ENCODE assay signal across 12 mouse cellular contexts in the genomic region with DNA sequence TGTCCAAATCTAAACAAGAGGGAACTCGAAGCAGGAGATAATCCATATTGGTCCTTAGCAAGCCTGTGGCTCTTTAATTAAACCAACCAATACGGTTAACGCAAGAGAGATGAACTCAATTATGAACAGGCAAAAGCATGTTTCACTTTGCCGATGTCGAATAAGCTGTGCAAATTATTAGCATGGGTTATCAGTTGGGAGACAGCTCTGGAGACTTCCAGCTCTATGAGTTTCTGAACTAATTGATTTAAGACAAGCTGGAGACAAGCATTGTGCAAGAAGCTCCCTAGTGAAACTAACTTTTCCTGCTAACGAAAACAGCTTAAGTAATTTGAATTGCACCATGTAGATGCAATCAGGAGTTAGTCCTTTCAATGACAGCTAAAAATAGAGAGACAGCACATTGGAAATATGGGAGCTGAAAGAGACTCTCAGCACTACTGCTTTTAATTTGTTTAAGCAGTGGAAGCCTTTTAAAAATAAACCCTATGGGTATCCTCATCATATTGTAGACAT.
DNase-seq lines count a peak whose midpoint lies in the region; ATAC-seq and TF ChIP-seq lines count a peak whose summit lies in the region.
"Had no signal": no experiment of that assay in that cellular context is flagged by ENCODE, and none has a peak within 500 bp of the region (broad histone marks: within the 10 kb centered on the region; RNA-seq: fewer than 3 reads in every experiment).

No protein-coding gene starts in this region.

- no peak overlapping the region for H3K27ac ChIP-seq in forebrain, postnatal 0 days (ENCODE audit: low read depth, low read length)
- H3K27ac ChIP-seq in forebrain, embryonic 12.5 days, result no peak overlapping the region
- H3K27ac ChIP-seq in limb, embryonic 14.5 days (replicated peaks; ENCODE audit: low read depth, low read length), result no peak overlapping the region
- no peak overlapping the region for H3K27ac ChIP-seq in limb, embryonic 10.5 days
- H3K27ac ChIP-seq in embryonic facial prominence, embryonic 15.5 days (replicated peaks), result peak overlapping the region; percentile 90
- H3K27ac ChIP-seq in liver, embryonic 16.5 days (ENCODE audit: low read length), result peak overlapping the region; percentile 59

- no peak for TF ChIP-seq CTCF in forebrain, postnatal 0 days (IDR thresholded peaks at IDR 0.05; ENCODE audit: low read depth)

- TF ChIP-seq POLR2A in limb, embryonic 14.5 days (IDR thresholded peaks at IDR 0.05; ENCODE audit: borderline replicate concordance, extremely low read depth, insufficient read depth, insufficient read length), result no peak

- DNase-seq in forebrain, postnatal 0 days, result peak; percentile 19
- DNase-seq in limb, embryonic 14.5 days (ENCODE audit: low spot score), result peak; percentile 28
- no peak for DNase-seq in limb, embryonic 10.5 days (ENCODE audit: low spot score)
- DNase-seq in spleen, adult 12 weeks (ENCODE audit: low spot score), result no peak
- DNase-seq in left cerebral cortex, adult 8-10 months (ENCODE audit: low spot score in 2 of 2), result no peak
- DNase-seq: adrenal gland, adult 8-10 months; cerebellum, postnatal 25 days; lung, postnatal 10 days; retina, postnatal 1 day had no signal

- H3K4me2 ChIP-seq in forebrain, postnatal 0 days (ENCODE audit: low read depth), result no peak overlapping the region
- no peak overlapping the region for H3K4me2 ChIP-seq in forebrain, embryonic 12.5 days
- H3K4me2 ChIP-seq in limb, embryonic 14.5 days (replicated peaks; ENCODE audit: low read depth, low read length, severe bottlenecking), result no peak overlapping the region
- H3K4me2 ChIP-seq in embryonic facial prominence, embryonic 15.5 days (replicated peaks), result peak overlapping the region; percentile 34
- H3K4me2 ChIP-seq in liver, embryonic 16.5 days (ENCODE audit: low read depth, low read length), result no peak overlapping the region

- H3K4me3 ChIP-seq in forebrain, postnatal 0 days (ENCODE audit: low read depth, low read length), result no peak overlapping the region
- H3K4me3 ChIP-seq in forebrain, embryonic 12.5 days (replicated peaks), result no peak overlapping the region
- no peak overlapping the region for H3K4me3 ChIP-seq in limb, embryonic 14.5 days (replicated peaks; ENCODE audit: low read length)
- H3K4me3 ChIP-seq in limb, embryonic 10.5 days, result no peak overlapping the region
- no peak overlapping the region for H3K4me3 ChIP-seq in embryonic facial prominence, embryonic 15.5 days (replicated peaks)
- no peak overlapping the region for H3K4me3 ChIP-seq in liver, embryonic 16.5 days (ENCODE audit: low read depth, low read length)

- H3K27me3 ChIP-seq in forebrain, postnatal 0 days (ENCODE audit: insufficient read depth, low read length), result no peaks in the 10 kb centered on the region
- no peaks in the 10 kb centered on the region for H3K27me3 ChIP-seq in forebrain, embryonic 12.5 days
- H3K27me3 ChIP-seq in limb, embryonic 14.5 days (ENCODE audit: control insufficient read depth, insufficient read depth, low read length), result no peaks in the 10 kb centered on the region
- H3K27me3 ChIP-seq in limb, embryonic 10.5 days (ENCODE audit: low read depth, poor library complexity, severe bottlenecking), result no peaks in the 10 kb centered on the region
- H3K27me3 ChIP-seq in embryonic facial prominence, embryonic 15.5 days, result no peaks in the 10 kb centered on the region
- no peaks in the 10 kb centered on the region for H3K27me3 ChIP-seq in liver, embryonic 16.5 days (ENCODE audit: control insufficient read depth, insufficient read depth, low read depth, low read length)

- H3K9me3 ChIP-seq in forebrain, postnatal 0 days (ENCODE audit: low read length), result no peaks in the 10 kb centered on the region
- no peaks in the 10 kb centered on the region for H3K9me3 ChIP-seq in forebrain, embryonic 12.5 days
- H3K9me3 ChIP-seq in limb, embryonic 14.5 days (ENCODE audit: control insufficient read depth, low read length), result no peaks in the 10 kb centered on the region
- no peaks in the 10 kb centered on the region for H3K9me3 ChIP-seq in limb, embryonic 10.5 days (replicated peaks)
- no peaks in the 10 kb centered on the region for H3K9me3 ChIP-seq in embryonic facial prominence, embryonic 15.5 days (replicated peaks)
- no peaks in the 10 kb centered on the region for H3K9me3 ChIP-seq in liver, embryonic 16.5 days (replicated peaks; ENCODE audit: control insufficient read depth, low read length)

- peak; percentile 62; the same call in 1 of the 2 replicates for ATAC-seq in forebrain, postnatal 0 days
- ATAC-seq in forebrain, embryonic 12.5 days (ENCODE audit: low FRiP score), result no peak
- ATAC-seq in limb, embryonic 14.5 days (ENCODE audit: low FRiP score, low read depth), result no peak
- no peak for ATAC-seq in embryonic facial prominence, embryonic 15.5 days (ENCODE audit: insufficient number of reproducible peaks, low FRiP score, low TSS enrichment, low read depth)
- ATAC-seq in liver, embryonic 16.5 days (ENCODE audit: low read depth), result no peak

- no peaks in the 10 kb centered on the region for H3K4me1 ChIP-seq in forebrain, postnatal 0 days (ENCODE audit: insufficient read depth)
- H3K4me1 ChIP-seq in forebrain, embryonic 12.5 days, result no peaks in the 10 kb centered on the region
- peaks cover 4% of the 10 kb centered on the region for H3K4me1 ChIP-seq in limb, embryonic 14.5 days (ENCODE audit: control insufficient read depth, insufficient read depth, low read length)
- peaks cover 11% of the 10 kb centered on the region for H3K4me1 ChIP-seq in limb, embryonic 10.5 days
- peaks cover 20% of the 10 kb centered on the region for H3K4me1 ChIP-seq in embryonic facial prominence, embryonic 15.5 days
- peaks cover 47% of the 10 kb centered on the region for H3K4me1 ChIP-seq in liver, embryonic 16.5 days (ENCODE audit: control insufficient read depth, low read depth, low read length)

- no peaks in the 10 kb centered on the region for H3K36me3 ChIP-seq in forebrain, postnatal 0 days (ENCODE audit: insufficient read depth)
- no peaks in the 10 kb centered on the region for H3K36me3 ChIP-seq in forebrain, embryonic 12.5 days (replicated peaks)
- no peaks in the 10 kb centered on the region for H3K36me3 ChIP-seq in limb, embryonic 14.5 days (ENCODE audit: control insufficient read depth, insufficient read depth, low read length)
- no peaks in the 10 kb centered on the region for H3K36me3 ChIP-seq in limb, embryonic 10.5 days
- H3K36me3 ChIP-seq in embryonic facial prominence, embryonic 15.5 days, result no peaks in the 10 kb centered on the region
- no peaks in the 10 kb centered on the region for H3K36me3 ChIP-seq in liver, embryonic 16.5 days (ENCODE audit: control insufficient read depth, insufficient read depth)

- no peak overlapping the region for H3K9ac ChIP-seq in forebrain, postnatal 0 days
- H3K9ac ChIP-seq in forebrain, embryonic 12.5 days, result no peak overlapping the region
- H3K9ac ChIP-seq in limb, embryonic 14.5 days (ENCODE audit: low read depth, low read length, severe bottlenecking), result no peak overlapping the region
- no peak overlapping the region for H3K9ac ChIP-seq in embryonic facial prominence, embryonic 15.5 days
- H3K9ac ChIP-seq in liver, embryonic 16.5 days (ENCODE audit: low read depth, low read length), result no peak overlapping the region

- WGBS in forebrain, postnatal 0 days, result 62% methylated on average over 6 of the region's 6 CpGs
- WGBS in forebrain, embryonic 12.5 days, result 84% methylated on average over 6 of the region's 6 CpGs
- 64% methylated on average over 6 of the region's 6 CpGs for WGBS in limb, embryonic 14.5 days
- WGBS in limb, embryonic 10.5 days, result 81% methylated on average over 6 of the region's 6 CpGs
- WGBS in embryonic facial prominence, embryonic 15.5 days, result 22% methylated on average over 6 of the region's 6 CpGs
- WGBS in liver, embryonic 16.5 days (ENCODE audit: insufficient replicate concordance), result 62% methylated on average over 6 of the region's 6 CpGs

Comparison
In these comparisons a context has a peak if more than half of its experiments do, and no peak if none do; other contexts are left out.
1. DNase-seq: peak in forebrain, postnatal 0 days (single experiment) and limb, embryonic 14.5 days (single experiment); none in limb, embryonic 10.5 days (single experiment), spleen, adult 12 weeks (single experiment) and left cerebral cortex, adult 8-10 months (0 of 2).
2. H3K27ac ChIP-seq: peak in embryonic facial prominence, embryonic 15.5 days (single experiment) and liver, embryonic 16.5 days (single experiment); none in forebrain, postnatal 0 days (single experiment), forebrain, embryonic 12.5 days (single experiment), limb, embryonic 14.5 days (single experiment) and limb, embryonic 10.5 days (single experiment).